Mouse (Mus musculus) midbrain, postnatal 0 days (tissue): ENCODE measurements around the gene St6gal1. TPM values are rescaled to one million over a fixed set of nuclear protein-coding genes. Genes with fewer than 3 reads are reported as not detected.

ENCODE experiments used
- ATAC-seq: fragments of 200-750 bp; cut with Nextera tagmentation; 2 replicates; pipeline ENCODE4 v1.8.0; 2017; ENCODE audit warnings: moderate number of reproducible peaks, mild to moderate bottlenecking, moderate TSS enrichment, moderate library complexity; ENCODE audit not compliant: low FRiP score
- DNase-seq: peaks from one replicate; pipeline ENCODE4 v3.0.0-alpha.2; 2015; ENCODE audit warnings: low spot score
- H3K27ac ChIP-seq: fragments of 300-500 bp; sonication (generic); 2 replicates; pipeline ENCODE4 v1.5.1; 2014; ENCODE audit warnings: low read depth, mild to moderate bottlenecking, low read length, mixed read lengths
- H3K27me3 ChIP-seq: fragments of 300-500 bp; sonication (generic); 2 replicates; pipeline ENCODE4 v1.6.1; 2014; ENCODE audit warnings: low read length, control low read depth, mixed read lengths; ENCODE audit not compliant: insufficient read depth
- H3K36me3 ChIP-seq: fragments of 300-500 bp; sonication (generic); 2 replicates; pipeline ENCODE4 v1.6.1; 2014; ENCODE audit warnings: low read length, control low read depth, mixed read lengths; ENCODE audit not compliant: insufficient read depth
- H3K4me1 ChIP-seq: fragments of 300-500 bp; sonication (generic); 2 replicates; pipeline ENCODE4 v1.6.1; 2014; ENCODE audit warnings: mild to moderate bottlenecking, control low read depth, antibody characterized with exemption, low read length, mixed read lengths; ENCODE audit not compliant: insufficient read depth
- H3K4me2 ChIP-seq: fragments of 300-500 bp; sonication (generic); 2 replicates; pipeline ENCODE4 v1.6.1; 2014; ENCODE audit warnings: low read depth, mild to moderate bottlenecking, low read length, mixed read lengths; ENCODE audit not compliant: poor library complexity, severe bottlenecking
- H3K4me3 ChIP-seq: fragments of 300-500 bp; sonication (generic); 2 replicates; pipeline ENCODE4 v1.5.1; 2014; ENCODE audit warnings: low read depth, mild to moderate bottlenecking, low read length, moderate library complexity
- H3K9ac ChIP-seq: fragments of 300-500 bp; sonication (generic); replicated peaks from 2 replicates; pipeline ENCODE4 v1.6.1; 2014; ENCODE audit warnings: mild to moderate bottlenecking, low read length, moderate library complexity, mixed read lengths; ENCODE audit not compliant: poor library complexity, severe bottlenecking
- H3K9me3 ChIP-seq: fragments of 300-500 bp; sonication (generic); 2 replicates; pipeline ENCODE4 v1.6.1; 2016; ENCODE audit warnings: low read length, control low read depth
- CTCF ChIP-seq: IDR thresholded peaks from 2 replicates; pipeline ENCODE4 v1.5.1; 2016; ENCODE audit warnings: antibody characterized with exemption, mild to moderate bottlenecking
- WGBS: fragments of 180-500 bp; shearing (Covaris S2); extraction: QIAGEN DNeasy Blood & Tissue Kit; methylation state at CpG from one replicate; pipeline ENCODE4 v1.1.7; 2014; 5-methylcytosine and 5-hydroxymethylcytosine counted together
- polyA plus RNA-seq: library from polyadenylated mRNA; unstranded; fragments of >200 nt; fragmentation: Nextera tagmentation; extraction: Ambion mirVana; gene quantifications from 2 replicates; pipeline ENCODE4 v1.2.1, GENCODE M21; 2015
- total RNA-seq: library from RNA; depleted of rRNA; stranded (reverse); fragments of >200 nt; gene quantifications from 2 replicates; pipeline ENCODE4 v1.2.3, GENCODE M21; 2014

The St6gal1 gene
- total and polyA plus RNA-seq, 2 experiments from 2014 or later = 12.0 to 20.6 TPM

DNA sequence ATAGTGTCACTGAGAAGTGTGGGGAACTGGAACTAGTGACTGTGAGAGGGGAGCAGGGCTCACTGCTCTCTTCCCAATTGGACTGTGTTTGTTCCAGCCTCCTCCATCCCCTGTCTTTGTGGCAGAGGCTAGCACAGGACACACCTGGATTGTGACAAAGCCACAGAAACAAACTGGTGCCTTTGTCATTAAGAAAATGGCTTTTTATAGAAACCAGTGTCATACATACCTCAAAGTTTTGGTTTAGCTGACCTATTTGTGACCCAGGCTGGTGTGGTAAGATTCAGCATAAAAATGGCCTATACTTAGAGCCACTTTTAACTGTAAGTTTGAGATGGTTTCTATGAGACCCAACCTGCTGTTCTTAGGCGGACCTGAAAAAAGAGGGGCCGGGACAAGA, 116.7 kb downstream of the St6gal1 start:
- Histone ChIP-seq H3K36me3 (no peaks in the 10 kb centered on the region), H3K4me3 (no peak overlapping the region)
- 95% methylated on average over 2 of the region's 2 CpGs for WGBS

DNA sequence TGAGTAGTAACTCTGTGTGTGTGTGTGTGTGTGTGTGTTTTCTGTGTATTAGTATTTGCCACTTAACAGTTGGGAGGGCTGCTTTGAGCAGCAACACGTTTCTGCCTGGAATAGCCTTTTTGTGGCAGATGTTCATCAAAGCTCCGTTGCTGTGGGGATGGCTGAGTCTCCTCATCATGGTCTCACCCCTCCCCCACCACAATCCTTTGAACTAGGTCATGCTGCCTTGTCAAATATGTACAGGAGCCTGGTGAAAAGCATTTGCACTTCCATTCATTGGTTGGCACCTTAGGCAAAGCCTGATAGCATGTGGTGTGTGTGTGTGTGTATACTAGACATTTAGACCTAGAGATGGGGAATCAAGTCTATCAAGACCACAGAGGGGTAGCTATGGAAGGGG, 126.3 kb downstream of the St6gal1 start:
- ATAC-seq (no peak; the same call in 1 of the 2 replicates), DNase-seq (peak; percentile 9)
- Histone ChIP-seq H3K27ac (no peak overlapping the region), H3K4me2 (no peak overlapping the region), H3K9ac (no peak overlapping the region), H3K27me3 (no peaks in the 10 kb centered on the region), H3K9me3 (no peaks in the 10 kb centered on the region), H3K4me3 (no peak overlapping the region), H3K4me1 (no peaks in the 10 kb centered on the region), H3K36me3 (no peaks in the 10 kb centered on the region)
- no peak for TF ChIP-seq CTCF
- 13% methylated on average over 2 of the region's 2 CpGs for WGBS

More for the DNA sequence above, 116.7 kb downstream of the St6gal1 start:
- Histone ChIP-seq H3K27me3 (no peaks in the 10 kb centered on the region), H3K4me2 (no peak overlapping the region), H3K27ac (no peak overlapping the region), H3K9me3 (no peaks in the 10 kb centered on the region), H3K4me1 (no peaks in the 10 kb centered on the region), H3K9ac (no peak overlapping the region)
- ATAC-seq = no peak
- no peak for TF ChIP-seq CTCF
- no peak for DNase-seq

DNA sequence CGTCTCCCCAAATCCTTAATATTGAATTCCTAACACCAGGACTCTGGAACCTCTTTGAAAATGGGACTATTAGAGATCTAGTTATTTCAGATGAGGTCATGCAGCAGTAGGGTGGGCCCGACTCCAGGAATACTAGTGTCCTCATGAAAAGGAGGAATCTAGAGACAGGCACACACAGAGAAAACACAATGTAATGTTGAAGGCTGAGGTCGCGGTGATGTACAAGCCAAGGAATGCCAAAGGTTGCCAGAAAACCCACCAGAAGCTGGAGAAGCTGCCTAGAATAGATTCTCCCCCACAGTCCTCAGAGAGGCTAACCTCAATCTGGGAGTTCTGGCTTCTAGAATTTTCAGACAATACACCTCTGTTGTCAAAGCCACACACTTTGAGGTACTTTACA, 136.5 kb downstream of the St6gal1 start:
- Histone ChIP-seq H3K4me2 (no peak overlapping the region), H3K4me1 (no peaks in the 10 kb centered on the region), H3K9me3 (no peaks in the 10 kb centered on the region), H3K27me3 (no peaks in the 10 kb centered on the region), H3K36me3 (peaks cover 7% of the 10 kb centered on the region; the same call in 1 of the 2 replicates), H3K4me3 (no peak overlapping the region), H3K27ac (no peak overlapping the region), H3K9ac (no peak overlapping the region)
- 86% methylated on average over 4 of the region's 4 CpGs for WGBS
- ATAC-seq = no peak
- TF ChIP-seq CTCF = no peak
- DNase-seq = no peak

DNA sequence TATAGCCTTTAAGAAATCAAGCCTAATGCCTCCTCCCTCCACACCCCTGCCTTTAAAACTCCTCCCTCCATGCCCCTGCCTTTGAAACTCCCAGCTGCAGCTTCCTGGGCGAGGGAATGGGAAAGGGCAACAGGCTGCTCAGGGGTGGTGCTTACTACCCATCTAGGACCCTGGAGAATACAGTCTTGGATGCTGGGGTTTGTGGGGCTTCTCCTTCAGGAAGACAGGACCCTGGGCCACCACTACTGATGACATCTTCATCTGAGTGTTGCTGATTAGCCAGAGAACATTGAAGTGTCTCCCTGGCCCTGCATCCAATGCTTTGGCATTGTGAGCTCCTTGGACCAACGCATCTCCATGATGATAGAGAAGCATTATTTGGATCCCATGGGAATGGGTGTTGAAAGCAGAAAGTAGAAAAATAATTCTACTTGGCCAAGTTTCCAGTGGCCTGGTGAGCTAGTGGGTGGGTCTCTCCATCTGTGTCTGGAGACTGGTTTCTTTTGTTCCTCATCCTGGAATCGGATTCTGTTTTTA, 137.0 kb downstream of the St6gal1 start:
- Histone ChIP-seq H3K27ac (no peak overlapping the region), H3K36me3 (peaks cover 7% of the 10 kb centered on the region; the same call in 1 of the 2 replicates), H3K4me1 (no peaks in the 10 kb centered on the region), H3K9ac (no peak overlapping the region), H3K4me2 (no peak overlapping the region), H3K4me3 (no peak overlapping the region), H3K27me3 (no peaks in the 10 kb centered on the region), H3K9me3 (no peaks in the 10 kb centered on the region)
- 90% methylated on average over 3 of the region's 3 CpGs for WGBS
- no peak for ATAC-seq
- no peak for DNase-seq
- TF ChIP-seq CTCF = no peak

DNA sequence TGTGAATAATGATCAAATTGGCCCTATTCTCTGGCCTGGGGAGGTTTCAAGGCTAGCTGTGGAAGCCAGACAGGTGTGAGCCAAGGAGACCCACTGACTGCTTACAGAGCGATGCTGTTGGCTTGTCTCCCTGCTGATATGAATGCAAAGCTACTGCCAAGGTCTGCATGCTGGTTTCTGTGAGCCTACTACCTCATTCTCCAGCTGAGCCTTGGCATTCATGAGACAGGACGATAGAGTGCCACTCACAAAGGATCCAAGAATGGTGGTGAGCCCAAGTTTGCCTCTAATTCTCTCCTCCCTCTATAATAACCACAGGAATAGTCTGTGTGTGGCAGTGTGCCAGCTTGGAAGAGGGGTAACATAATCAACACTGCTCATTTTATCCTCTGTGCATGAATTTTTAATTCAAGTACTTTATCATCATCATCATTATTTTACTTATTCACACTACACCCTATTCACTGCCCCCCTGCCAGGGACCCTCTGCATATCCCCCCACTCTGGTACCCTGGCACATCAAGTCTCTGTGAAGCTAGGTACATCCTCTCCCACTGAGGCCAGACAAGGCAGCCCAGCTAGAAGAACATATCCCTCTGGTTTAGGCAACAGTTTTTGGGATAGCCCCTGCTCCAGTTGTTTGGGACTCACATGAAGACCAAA, 139.9 kb downstream of the St6gal1 start:
- no peak overlapping the region for H3K4me2 ChIP-seq
- H3K4me1 ChIP-seq = no peaks in the 10 kb centered on the region
- no peaks in the 10 kb centered on the region for H3K36me3 ChIP-seq
- no peak for ATAC-seq
- no peak overlapping the region for H3K27ac ChIP-seq
- peak; percentile 42 for DNase-seq
- H3K9me3 ChIP-seq = no peaks in the 10 kb centered on the region
- WGBS = 72% methylated on average over 2 of the region's 2 CpGs
- no peak for TF ChIP-seq CTCF
- H3K27me3 ChIP-seq = no peaks in the 10 kb centered on the region
- H3K9ac ChIP-seq = no peak overlapping the region
- H3K4me3 ChIP-seq = no peak overlapping the region

DNA sequence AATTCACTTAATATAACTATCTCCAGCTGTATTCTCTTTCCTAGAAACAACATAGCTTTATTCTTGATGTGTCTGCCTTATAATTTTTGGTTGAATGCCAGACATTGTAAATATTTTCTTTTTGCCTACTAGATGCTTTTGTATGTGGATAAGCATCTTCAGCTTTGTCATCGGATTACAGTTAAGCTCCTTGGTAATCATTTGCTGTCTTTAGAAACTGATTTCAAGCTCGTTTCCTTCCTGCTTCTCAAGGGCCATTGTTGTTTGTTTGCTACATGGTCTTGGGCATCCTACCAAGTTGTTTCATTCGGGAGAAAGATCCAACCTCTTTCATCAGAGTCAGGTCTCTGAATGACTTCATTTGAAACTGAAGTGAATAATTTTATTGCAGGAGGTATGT, 144.6 kb downstream of the St6gal1 start:
- Histone ChIP-seq H3K27ac (no peak overlapping the region), H3K4me1 (no peaks in the 10 kb centered on the region), H3K36me3 (no peaks in the 10 kb centered on the region), H3K9me3 (no peaks in the 10 kb centered on the region), H3K4me2 (no peak overlapping the region), H3K27me3 (no peaks in the 10 kb centered on the region), H3K9ac (no peak overlapping the region), H3K4me3 (no peak overlapping the region)
- no peak for TF ChIP-seq CTCF
- WGBS = 47% methylated on average over 3 of the region's 3 CpGs
- ATAC-seq = no peak
- no peak for DNase-seq
